Mouse (Mus musculus) layer of hippocampus, adult 8-10 months (tissue): ENCODE results near the gene Tnc. TPM values are rescaled to one million over a fixed set of nuclear protein-coding genes. Genes with fewer than 3 reads are reported as not detected.
"Not testable (repeated sequence)": the region's sequence is repeated elsewhere in the genome, so short reads cannot be mapped to it uniquely, and the experiment has no call there.

ENCODE experiments used
- DNase-seq, 2 experiments: peaks; one replicate each; pipeline ENCODE4 v3.0.0; 2022; ENCODE audit warnings: low spot score in 2 of 2
- total RNA-seq, 4 experiments: library from RNA; stranded (reverse); gene quantifications; 2 replicates each; pipeline ENCODE4 v1.2.4; 2022

Tnc gene
- total RNA-seq, 4 experiments from 2014 or later: 2.1 to 4.3 (median 2.7) TPM

- DNase-seq: no peak
Measured at GRCm38 (mm10) chr4:63969891-63970290, 76.9 kb downstream of the Tnc start.

- no peak for DNase-seq
Measured at GRCm38 (mm10) chr4:63963410-63963809, 83.4 kb downstream of the Tnc start.

DNA sequence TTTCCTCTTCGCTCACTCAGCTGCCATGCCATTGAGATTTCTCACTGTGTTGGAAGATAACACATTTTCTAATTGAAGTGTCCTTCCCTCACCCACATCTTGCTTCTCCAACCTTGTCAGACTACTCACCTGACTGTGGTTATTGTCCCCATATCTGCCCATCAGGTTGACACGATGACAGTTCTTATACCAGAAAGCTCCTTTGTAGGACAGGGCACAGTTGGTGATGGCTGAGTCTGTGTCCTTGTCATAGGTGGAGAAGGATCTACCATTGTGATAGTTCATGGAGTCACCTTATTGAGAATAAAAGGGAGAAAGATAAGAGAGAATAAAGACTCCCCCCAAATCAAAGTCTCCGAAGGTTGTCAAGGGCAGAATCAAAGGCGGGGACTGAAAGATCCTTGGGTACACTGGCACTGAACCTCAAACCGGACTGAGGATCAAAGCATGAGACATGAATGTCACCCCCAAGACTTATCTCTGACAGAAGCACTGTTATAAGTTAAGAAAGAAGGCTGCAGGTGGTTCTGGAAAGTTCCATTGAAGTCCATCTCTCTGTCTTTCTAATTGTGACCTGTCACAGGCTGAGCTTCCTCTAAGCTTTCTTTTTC lies 84.9 kb downstream of the Tnc start:
- DNase-seq: no peak

- no peak for DNase-seq
Measured at GRCm38 (mm10) chr4:63958601-63959000, 88.2 kb downstream of the Tnc start.

DNA sequence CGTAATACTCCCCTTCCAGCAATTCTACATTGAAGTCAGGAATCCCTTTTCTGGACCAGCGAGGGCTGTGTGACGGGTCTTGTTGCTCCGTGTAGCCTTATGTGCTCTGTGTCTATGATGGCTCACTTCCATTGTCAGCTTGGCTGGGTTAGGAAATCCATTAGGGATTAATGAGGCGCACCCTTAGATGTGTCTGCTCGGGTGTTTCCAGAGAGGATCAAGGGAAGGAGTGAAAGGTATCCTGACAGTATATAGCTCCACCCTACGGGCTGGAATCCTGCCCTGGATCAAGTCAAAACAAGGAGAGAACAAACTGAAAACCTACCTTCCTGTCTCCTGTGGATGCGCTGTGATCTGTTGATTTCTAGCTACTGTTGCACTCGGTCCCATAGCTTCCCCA lies 96.8 kb downstream of the Tnc start:
- no peak for DNase-seq

DNA sequence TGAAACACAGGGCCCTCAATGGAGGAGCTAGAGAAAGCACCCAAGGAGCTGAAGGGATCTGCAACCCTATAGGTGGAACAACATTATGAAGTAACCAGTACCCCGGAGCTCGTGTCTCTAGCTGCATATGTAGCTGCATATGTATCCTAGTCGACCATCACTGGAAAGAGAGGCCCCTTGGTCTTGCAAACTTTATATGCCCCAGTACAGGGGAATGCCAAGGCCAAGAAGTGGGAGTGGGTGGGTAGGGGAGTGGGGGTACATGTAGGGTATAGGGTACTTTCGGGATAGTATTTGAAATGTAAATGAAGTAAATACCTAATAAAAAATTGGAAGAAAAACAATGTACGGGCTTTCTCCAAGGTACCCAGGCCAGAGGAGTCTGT lies 98.1 kb downstream of the Tnc start:
- DNase-seq: not testable (repeated sequence)

DNA sequence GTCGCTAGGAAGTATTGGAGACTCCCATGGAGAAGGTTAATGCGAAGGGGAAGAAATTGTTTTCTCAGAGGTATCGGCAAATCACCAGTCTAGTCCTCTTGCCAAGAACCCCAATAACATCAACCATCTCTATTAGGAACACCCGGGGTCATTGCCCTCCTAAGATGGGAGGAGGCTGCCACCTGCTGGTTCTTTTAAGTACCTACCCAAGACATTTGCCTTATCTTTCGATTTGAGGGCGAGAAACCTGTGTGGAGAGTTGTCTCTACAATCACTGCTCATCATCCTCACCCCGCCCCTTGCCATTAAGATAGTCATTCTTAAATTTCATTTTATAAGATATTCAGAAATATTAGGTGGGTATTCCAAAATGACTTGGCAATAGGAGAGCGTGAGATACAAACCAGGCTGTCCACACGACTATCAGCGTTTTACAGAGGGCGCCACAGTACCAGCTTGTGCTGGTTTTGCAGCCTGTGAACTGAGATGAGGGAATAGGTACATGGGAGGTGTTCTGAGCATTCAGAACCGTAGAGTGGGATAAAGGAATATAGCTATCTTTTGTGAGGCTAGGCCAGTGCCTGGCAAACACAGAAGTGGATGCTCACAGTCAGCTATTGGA lies 98.6 kb downstream of the Tnc start:
- DNase-seq: peak; percentile 41 to 67

GRCm38 (mm10) chr4:63943813-63944212 lies 103.0 kb downstream of the Tnc start:
- no peak for DNase-seq

DNA sequence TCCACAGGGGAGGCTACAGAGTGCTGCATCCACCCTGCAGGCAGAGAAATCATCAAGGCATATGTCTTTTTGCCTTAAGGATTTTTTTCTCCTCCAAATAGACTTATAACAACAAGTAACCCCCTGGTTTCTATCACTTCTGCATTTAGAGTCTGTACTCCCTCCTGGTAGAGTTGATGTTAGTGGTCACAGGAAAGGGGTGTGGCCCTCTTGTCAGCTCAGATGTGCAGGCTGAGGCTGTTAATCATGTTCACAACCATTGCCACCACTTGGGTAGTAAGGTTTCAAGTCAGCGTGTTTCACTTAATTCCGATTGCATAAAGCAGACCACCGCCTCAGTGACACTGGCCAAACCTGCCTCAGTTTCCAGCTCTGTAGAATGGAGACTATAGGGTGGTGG lies 103.9 kb downstream of the Tnc start:
- DNase-seq: no peak

- DNase-seq: no peak
Measured at GRCm38 (mm10) chr4:63941420-63941819, 105.4 kb downstream of the Tnc start.

DNA sequence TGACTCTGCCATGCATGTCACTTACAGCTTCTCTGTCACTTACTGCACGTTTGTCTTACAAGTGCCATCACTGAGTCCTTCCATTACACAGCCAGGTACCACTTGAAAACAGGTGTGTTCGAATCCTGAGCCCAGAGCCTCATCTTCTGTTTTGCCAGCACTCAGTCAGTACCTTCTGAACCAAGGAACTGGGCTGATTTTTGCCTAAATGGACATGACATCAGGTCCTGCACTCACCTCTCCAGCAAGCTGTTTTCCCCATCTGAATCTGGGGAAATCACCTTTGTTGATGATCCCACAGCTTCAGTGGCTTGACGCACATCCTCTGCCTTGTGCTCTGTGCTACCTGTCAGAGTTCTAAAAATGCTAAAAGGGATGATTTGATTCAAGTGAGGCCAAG lies 107.4 kb downstream of the Tnc start:
- no peak for DNase-seq

GRCm38 (mm10) chr4:63935960-63936359 lies 110.9 kb downstream of the Tnc start:
- no peak for DNase-seq

DNA sequence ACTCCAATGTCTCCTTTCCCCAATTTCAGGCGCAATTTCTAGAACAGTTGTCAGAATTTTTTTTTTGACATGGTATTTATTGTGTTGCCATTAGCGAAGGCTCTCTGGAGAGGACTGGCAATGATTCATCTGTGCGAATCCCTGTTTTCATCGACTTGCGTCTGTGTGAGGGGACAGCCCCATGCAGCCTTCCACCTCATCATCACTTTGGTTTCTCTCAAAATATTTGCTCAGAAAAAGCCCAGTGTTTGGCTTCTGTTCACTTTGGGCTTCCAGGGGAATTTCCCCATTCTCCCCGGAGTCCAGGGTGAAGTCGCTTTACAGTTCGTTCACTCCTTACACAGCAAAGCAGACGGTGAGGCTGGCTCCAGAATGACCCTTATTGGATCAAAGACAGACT lies 111.5 kb downstream of the Tnc start:
- no peak for DNase-seq

DNA sequence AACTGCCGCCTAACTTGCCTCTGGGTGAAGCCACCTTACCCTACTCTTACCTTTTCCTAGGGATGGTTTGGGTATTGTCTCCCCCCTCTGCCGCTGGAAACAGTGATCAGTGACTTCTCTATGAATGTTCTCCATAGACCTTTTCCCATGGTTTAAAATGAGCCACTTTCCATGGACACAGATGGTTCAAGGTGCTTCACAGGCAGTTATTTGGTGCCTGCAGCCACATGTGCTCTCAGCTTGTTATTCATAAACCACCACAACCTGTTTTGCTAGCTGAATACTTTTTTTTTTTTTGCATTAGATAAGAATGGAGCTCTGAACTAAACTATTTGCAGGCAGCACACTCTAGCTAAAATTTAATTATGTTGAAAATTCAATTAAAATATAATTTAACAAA lies 116.0 kb downstream of the Tnc start:
- DNase-seq: no peak

- DNase-seq: no peak
Measured at GRCm38 (mm10) chr4:63929490-63929889, 117.3 kb downstream of the Tnc start.

DNA sequence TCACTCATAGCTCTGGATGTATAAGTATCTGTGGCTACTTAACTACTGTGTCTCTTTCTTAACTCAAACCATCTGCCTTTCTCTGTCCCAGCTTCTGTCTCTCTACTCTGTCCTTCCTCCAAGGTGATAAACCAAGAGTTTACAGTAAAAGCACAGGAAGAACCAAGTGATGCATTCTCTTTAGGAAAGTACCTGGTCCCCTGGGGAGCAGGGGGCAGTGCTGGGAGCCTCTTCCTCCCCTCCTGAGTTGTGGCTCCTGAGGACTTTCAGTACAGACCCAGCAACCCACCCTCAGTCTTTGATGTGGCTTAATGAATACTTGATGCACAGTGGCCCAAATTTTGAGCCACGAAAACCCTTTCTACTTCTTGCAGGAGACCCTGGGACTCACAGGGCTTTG lies 118.6 kb downstream of the Tnc start:
- DNase-seq: no peak

- no peak for DNase-seq
Measured at GRCm38 (mm10) chr4:63917181-63917580, 129.6 kb downstream of the Tnc start.

GRCm38 (mm10) chr4:63916753-63917152 lies 130.1 kb downstream of the Tnc start:
- DNase-seq: no peak

DNA sequence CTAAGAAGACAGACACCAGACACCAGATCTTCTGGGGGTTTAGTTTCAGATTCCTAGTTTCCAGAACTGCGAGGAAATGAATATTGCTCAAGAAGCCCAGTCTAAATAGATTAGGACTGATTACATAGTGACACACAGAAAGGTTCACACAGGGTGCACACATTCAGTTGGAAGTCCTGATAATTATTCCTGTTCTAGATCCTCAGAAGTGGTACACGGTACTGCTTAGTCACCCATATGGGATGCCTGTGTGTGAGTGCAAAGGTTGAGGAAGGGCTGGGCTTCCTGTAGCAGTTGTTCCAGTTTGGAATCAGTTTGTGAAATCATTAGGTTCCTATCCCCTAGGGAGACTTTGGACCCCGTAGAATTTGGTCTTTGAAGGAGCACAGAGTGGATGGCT lies 130.5 kb downstream of the Tnc start:
- no peak for DNase-seq
